In genomic region chr12:113075486-113075885, GRCm38 (mm10) we compare ENCODE assay signal across 8 mouse cellular contexts. TPM values are rescaled to one million over a fixed set of nuclear protein-coding genes. Genes with fewer than 3 reads are reported as not detected.
DNase-seq lines count a peak whose midpoint lies in the region; ATAC-seq and TF ChIP-seq lines count a peak whose summit lies in the region.
"Had no signal": no experiment of that assay in that cellular context is flagged by ENCODE, and none has a peak within 500 bp of the region (broad histone marks: within the 10 kb centered on the region; RNA-seq: fewer than 3 reads in every experiment).

No protein-coding gene starts in this region.

- 50% methylated on average over 6 of the region's 6 CpGs for WGBS in lung, embryonic 16.5 days
- WGBS in heart, embryonic 16.5 days, result 49% methylated on average over 6 of the region's 6 CpGs
- 47% methylated on average over 6 of the region's 6 CpGs for WGBS in liver, embryonic 13.5 days (ENCODE audit: insufficient replicate concordance)
- 58% methylated on average over 6 of the region's 6 CpGs for WGBS in stomach, postnatal 0 days

- H3K4me1 ChIP-seq in lung, embryonic 16.5 days (replicated peaks; ENCODE audit: control insufficient read depth, insufficient read depth, low read length), result peaks cover 17% of the 10 kb centered on the region; the same call in 1 of the 2 replicates
- peaks cover 17% of the 10 kb centered on the region for H3K4me1 ChIP-seq in heart, embryonic 16.5 days (ENCODE audit: control insufficient read depth, insufficient read depth, low read length)
- H3K4me1 ChIP-seq in liver, embryonic 13.5 days (replicated peaks), result peaks cover 29% of the 10 kb centered on the region
- H3K4me1 ChIP-seq in stomach, postnatal 0 days (replicated peaks; ENCODE audit: control insufficient read depth, insufficient read depth), result peaks cover 9% of the 10 kb centered on the region

- no peak for TF ChIP-seq EP300 in stomach, postnatal 0 days (optimal IDR thresholded peaks at IDR 0.05)

- no peaks in the 10 kb centered on the region for H3K9me3 ChIP-seq in lung, embryonic 16.5 days (ENCODE audit: control insufficient read depth, low read length)
- no peaks in the 10 kb centered on the region for H3K9me3 ChIP-seq in heart, embryonic 16.5 days (replicated peaks; ENCODE audit: control insufficient read depth, low read length)
- no peaks in the 10 kb centered on the region for H3K9me3 ChIP-seq in liver, embryonic 13.5 days (replicated peaks)
- no peaks in the 10 kb centered on the region for H3K9me3 ChIP-seq in stomach, postnatal 0 days (ENCODE audit: control insufficient read depth, low read length)

- H3K9ac ChIP-seq in lung, embryonic 16.5 days (ENCODE audit: low read length), result peak overlapping the region; percentile 50
- H3K9ac ChIP-seq in heart, embryonic 16.5 days (ENCODE audit: low read length), result no peak overlapping the region
- peak overlapping the region; percentile 75; the same call in 1 of the 2 replicates for H3K9ac ChIP-seq in liver, embryonic 13.5 days
- H3K9ac ChIP-seq in stomach, postnatal 0 days (ENCODE audit: low read length), result 0 out of 2 replicates have a peak overlapping the region, but pooled peaks have one; percentile 4

- DNase-seq in lung, postnatal 25 days (ENCODE audit: low spot score), result no peak
- DNase-seq in liver, embryonic 13.5 days, result no peak
- no peak for DNase-seq in stomach, postnatal 0 days (ENCODE audit: low spot score)
- DNase-seq in layer of hippocampus, postnatal 36 days, result no peak

- TF ChIP-seq CTCF in stomach, postnatal 0 days (IDR thresholded peaks at IDR 0.05; ENCODE audit: low read depth), result no peak

- H3K36me3 ChIP-seq in lung, embryonic 16.5 days (ENCODE audit: control insufficient read depth, insufficient read depth, low read length), result 0 out of 2 replicates have a peak, but pooled peaks cover 2% of the 10 kb centered on the region
- peaks cover 7% of the 10 kb centered on the region for H3K36me3 ChIP-seq in heart, embryonic 16.5 days (ENCODE audit: control insufficient read depth, insufficient read depth)
- peaks cover 12% of the 10 kb centered on the region for H3K36me3 ChIP-seq in liver, embryonic 13.5 days
- peaks cover 9% of the 10 kb centered on the region for H3K36me3 ChIP-seq in stomach, postnatal 0 days (ENCODE audit: control insufficient read depth, insufficient read depth, low read length)

- no peak for ATAC-seq in lung, embryonic 16.5 days (ENCODE audit: low read depth)
- no peak for ATAC-seq in heart, embryonic 16.5 days (replicated peaks; ENCODE audit: extremely low read depth, insufficient read depth, low FRiP score)
- no peak for ATAC-seq in liver, embryonic 13.5 days (ENCODE audit: low read depth)
- no peak for ATAC-seq in stomach, postnatal 0 days (ENCODE audit: low FRiP score, low TSS enrichment)
- no peak for ATAC-seq in megakaryocyte progenitor cell, adult 5-6 weeks (replicated peaks; ENCODE audit: poor library complexity)

- 0 out of 2 replicates have a peak overlapping the region, but pooled peaks have one; percentile 56 for H3K4me3 ChIP-seq in lung, embryonic 16.5 days (ENCODE audit: low read length)
- no peak overlapping the region for H3K4me3 ChIP-seq in heart, embryonic 16.5 days (ENCODE audit: low read length)
- H3K4me3 ChIP-seq in liver, embryonic 13.5 days (replicated peaks), result no peak overlapping the region
- H3K4me3 ChIP-seq in stomach, postnatal 0 days (ENCODE audit: low read depth, low read length), result no peak overlapping the region

- H3K27ac ChIP-seq in lung, embryonic 16.5 days (ENCODE audit: low read length), result no peak overlapping the region
- H3K27ac ChIP-seq in heart, embryonic 16.5 days (ENCODE audit: low read length), result 0 out of 2 replicates have a peak overlapping the region, but pooled peaks have one; percentile 7
- no peak overlapping the region for H3K27ac ChIP-seq in liver, embryonic 13.5 days
- H3K27ac ChIP-seq in stomach, postnatal 0 days (replicated peaks), result no peak overlapping the region

- no peaks in the 10 kb centered on the region for H3K27me3 ChIP-seq in lung, embryonic 16.5 days (ENCODE audit: control insufficient read depth, insufficient read depth, low read depth, low read length)
- no peaks in the 10 kb centered on the region for H3K27me3 ChIP-seq in heart, embryonic 16.5 days (ENCODE audit: control insufficient read depth, insufficient read depth, low read length)
- no peaks in the 10 kb centered on the region for H3K27me3 ChIP-seq in liver, embryonic 13.5 days
- no peaks in the 10 kb centered on the region for H3K27me3 ChIP-seq in stomach, postnatal 0 days (ENCODE audit: control insufficient read depth, insufficient read depth, low read length)
- H3K27me3 ChIP-seq: Patski had no signal

- peak overlapping the region; percentile 91 for H3K4me2 ChIP-seq in lung, embryonic 16.5 days (ENCODE audit: low read depth, low read length)
- H3K4me2 ChIP-seq in heart, embryonic 16.5 days (ENCODE audit: low read depth, low read length), result peak overlapping the region; percentile 69; the same call in 1 of the 2 replicates
- H3K4me2 ChIP-seq in liver, embryonic 13.5 days, result peak overlapping the region; percentile 92
- H3K4me2 ChIP-seq in stomach, postnatal 0 days (replicated peaks; ENCODE audit: low read depth), result peak overlapping the region; percentile 94

RNA-seq across cellular contexts. Expression of gene Tex22, which starts 1.2 kb away (rescaled TPM):
- polyA plus RNA-seq in lung, embryonic 16.5 days (2015; fragmentation: Nextera tagmentation; extraction: Ambion mirVana), result 0.15 TPM in 1 of 2 replicates, not detected in the other
- polyA plus RNA-seq in heart, embryonic 16.5 days (2015; fragmentation: Nextera tagmentation; extraction: Ambion mirVana), result not detected in 2 replicates
- polyA plus RNA-seq in liver, embryonic 13.5 days (2015; fragmentation: Nextera tagmentation; extraction: Ambion mirVana), result not detected in 2 replicates
- not detected in 2 replicates for polyA plus RNA-seq in stomach, postnatal 0 days (2015; fragmentation: Nextera tagmentation; extraction: Ambion mirVana)
- total RNA-seq in megakaryocyte progenitor cell, adult 5-6 weeks (2015), result 0.27 TPM in 1 of 2 replicates, not detected in the other
- 0.17 TPM in 1 of 2 replicates, not detected in the other for total RNA-seq in megakaryocyte progenitor cell, adult 5-6 weeks (2017)
- total RNA-seq in layer of hippocampus, postnatal 36 days (2021), result under 1 TPM; 0.27 to 0.46 TPM
- polyA plus RNA-seq: Patski had no signal

RNA-seq across cellular contexts. Expression of gene Mta1, which starts 22.6 kb away (rescaled TPM):
- 11.2 and 12.2 TPM in 2 replicates for polyA plus RNA-seq in lung, embryonic 16.5 days (2015; fragmentation: Nextera tagmentation; extraction: Ambion mirVana)
- polyA plus RNA-seq in heart, embryonic 16.5 days (2015; fragmentation: Nextera tagmentation; extraction: Ambion mirVana), result 10.8 and 12.1 TPM in 2 replicates
- 4.8 and 6.1 TPM in 2 replicates for polyA plus RNA-seq in liver, embryonic 13.5 days (2015; fragmentation: Nextera tagmentation; extraction: Ambion mirVana)
- polyA plus RNA-seq in stomach, postnatal 0 days (2015; fragmentation: Nextera tagmentation; extraction: Ambion mirVana), result 4.9 and 5.3 TPM in 2 replicates
- total RNA-seq in megakaryocyte progenitor cell, adult 5-6 weeks (2015), result 61.2 and 66.3 TPM in 2 replicates
- total RNA-seq in megakaryocyte progenitor cell, adult 5-6 weeks (2017), result 32.4 TPM in 2 replicates
- total RNA-seq in layer of hippocampus, postnatal 36 days (2021), result 10 to 100 TPM; 69.1 to 77.8 TPM
